Mouse (Mus musculus): Measurements from ENCODE around the gene Zfp507.

The Zfp507 gene

GRCm38 (mm10) chr7:35740489-35741230 is 62.1 kb downstream of the Zfp507 start:
- no peak for DNase-seq (ENCODE audit: low read depth, low spot score)

- no peak for DNase-seq (ENCODE audit: low read depth, low spot score)
These were observed 63.9 kb downstream of the Zfp507 start for GRCm38 (mm10) chr7:35738871-35739270.

- no peak for DNase-seq (ENCODE audit: low read depth, low spot score)
These were observed 69.3 kb downstream of the Zfp507 start for GRCm38 (mm10) chr7:35733313-35734050.

GRCm38 (mm10) chr7:35732585-35733059 is 70.2 kb downstream of the Zfp507 start:
- no peak for DNase-seq (ENCODE audit: low read depth, low spot score)

- no peak for DNase-seq (ENCODE audit: low read depth, low spot score)
These were observed 73.2 kb downstream of the Zfp507 start for GRCm38 (mm10) chr7:35729621-35730031.

- no peak for DNase-seq (ENCODE audit: low read depth, low spot score)
These were observed 74.4 kb downstream of the Zfp507 start for GRCm38 (mm10) chr7:35728376-35728775.

- no peak for DNase-seq (ENCODE audit: low read depth, low spot score)
These were observed 79.8 kb downstream of the Zfp507 start for GRCm38 (mm10) chr7:35723035-35723434.

Measured in c-Kit-negative CD71-positive TER-119-positive erythroid progenitor cells, embryonic 14.5 days (primary cell).